Mouse (Mus musculus): ENCODE measurements at regions not wholly inside any gene's neighbourhood (a gene's known extent, or its start where the extent isn't known, plus 50 kb on each side); places are given as distances from the start of the nearest gene placed in this dataset.

GRCm38 (mm10) chr11:112982802-112983591 is 201.0 kb downstream of the Sox9 start:
- no peak for DNase-seq

- DNase-seq, result no peak
These were observed 204.1 kb downstream of the Sox9 start for GRCm38 (mm10) chr11:112986029-112986573.

DNA sequence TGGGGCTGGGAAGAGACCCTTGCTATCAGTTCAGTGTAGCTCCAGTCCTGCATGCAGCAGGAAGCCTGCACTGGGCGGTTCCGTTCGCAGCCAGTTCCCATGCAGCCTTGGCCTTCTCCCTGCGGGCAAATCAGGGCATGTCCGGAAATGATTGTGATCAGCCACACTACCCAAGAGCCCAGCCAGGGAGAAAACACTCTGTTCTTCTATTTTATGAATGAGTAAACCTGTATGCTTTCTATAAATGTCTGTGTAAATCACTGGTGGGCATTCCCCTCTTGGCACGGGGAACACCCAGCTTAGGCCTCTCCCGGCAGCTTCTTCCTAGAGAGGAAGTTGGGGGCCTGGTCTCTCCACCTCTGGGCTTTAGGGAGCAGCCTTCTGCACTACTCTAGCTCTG is 205.8 kb downstream of the Sox9 start:
- DNase-seq, result peak; percentile 36 to 60

- DNase-seq, result no peak
These were observed 206.9 kb downstream of the Sox9 start for GRCm38 (mm10) chr11:112988900-112989299.

DNA sequence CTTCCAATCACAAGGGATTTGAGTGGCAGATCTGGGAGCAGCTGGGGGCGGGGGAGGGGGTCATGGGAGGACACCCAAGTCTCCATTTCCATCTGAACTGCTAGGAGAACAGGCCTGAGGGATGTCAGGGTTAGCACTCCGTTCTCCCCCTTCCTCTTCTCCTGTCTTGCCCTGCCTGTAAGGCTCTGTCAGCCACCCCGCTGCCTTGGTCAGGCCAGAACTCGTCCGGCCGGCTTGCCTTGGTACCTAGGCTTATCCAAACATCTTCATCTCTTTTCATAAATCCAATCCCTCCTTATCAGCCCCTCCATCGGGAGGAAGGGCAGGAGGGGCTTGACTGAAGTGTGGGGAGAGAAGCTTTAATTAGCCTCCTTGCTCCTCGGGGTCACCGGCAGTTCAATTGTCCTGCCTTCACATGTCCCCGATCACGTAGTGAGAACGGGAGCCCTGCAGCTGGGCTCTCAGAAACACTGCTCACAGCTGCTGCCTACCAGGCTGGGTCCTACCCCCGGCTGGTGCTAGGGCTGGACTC is 208.0 kb downstream of the Sox9 start:
- no peak for DNase-seq

DNA sequence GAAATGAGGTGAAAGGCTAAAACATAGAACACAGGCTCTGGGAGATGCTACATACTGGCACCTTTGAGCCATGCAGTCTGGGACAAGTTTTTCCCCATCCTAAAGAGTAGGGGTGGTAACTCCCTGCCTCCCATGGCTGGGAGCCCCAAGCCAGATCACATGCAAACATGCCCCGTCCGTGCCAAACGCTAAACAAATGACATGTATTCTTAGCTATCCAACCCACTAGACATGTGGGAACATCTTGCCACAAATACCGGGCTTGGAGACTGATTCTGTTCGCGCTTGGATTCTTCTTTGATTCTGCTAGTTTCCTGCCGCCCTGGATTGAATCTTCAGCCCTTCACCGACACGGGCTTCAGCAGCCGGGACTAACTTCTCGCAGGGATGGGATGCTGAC is 208.7 kb downstream of the Sox9 start:
- no peak for DNase-seq

GRCm38 (mm10) chr11:112991862-112992261 is 209.8 kb downstream of the Sox9 start:
- DNase-seq, result no peak

DNA sequence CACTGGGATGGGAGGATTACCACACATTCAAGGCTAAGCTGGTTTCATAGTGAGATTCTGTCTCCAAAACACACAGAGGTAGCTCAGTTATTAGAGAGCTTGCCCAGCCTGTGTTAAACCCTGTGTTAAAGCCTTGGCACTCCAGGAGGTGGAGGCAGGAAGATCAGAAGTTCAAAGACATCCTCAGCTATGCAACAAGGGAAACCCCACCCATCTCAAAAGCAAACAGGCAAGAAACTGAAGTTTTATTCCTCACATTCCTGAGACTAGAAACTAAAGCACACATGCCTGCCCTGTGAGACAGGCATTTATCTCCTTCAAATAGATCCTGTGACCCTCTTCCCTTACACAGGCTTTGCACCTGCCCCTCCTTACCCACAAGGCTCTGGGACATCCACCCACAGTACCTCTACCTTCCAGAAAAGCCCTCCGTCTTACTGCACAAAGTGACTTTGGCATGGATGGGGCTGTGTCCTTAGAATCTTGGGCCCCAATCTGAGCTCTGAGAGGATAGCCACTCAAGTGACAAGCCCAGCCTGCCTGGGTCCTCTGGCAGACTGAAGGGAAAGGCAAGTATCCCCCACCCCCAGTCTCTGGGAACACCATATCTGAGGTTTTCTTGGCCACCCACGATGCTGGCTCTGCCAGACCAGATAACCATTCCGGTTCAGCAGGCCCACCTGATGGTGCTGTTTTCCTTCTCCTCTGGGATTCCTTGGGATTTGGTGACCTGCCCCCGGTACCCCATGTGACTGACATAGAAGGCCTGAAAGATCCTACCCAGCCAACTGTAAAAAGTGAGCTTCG is 217.0 kb downstream of the Sox9 start:
- DNase-seq, result no peak

- no peak for DNase-seq
These were observed 219.0 kb downstream of the Sox9 start for GRCm38 (mm10) chr11:113001071-113001470.

GRCm38 (mm10) chr11:113005895-113006294 is 223.9 kb downstream of the Sox9 start:
- no peak for DNase-seq

DNA sequence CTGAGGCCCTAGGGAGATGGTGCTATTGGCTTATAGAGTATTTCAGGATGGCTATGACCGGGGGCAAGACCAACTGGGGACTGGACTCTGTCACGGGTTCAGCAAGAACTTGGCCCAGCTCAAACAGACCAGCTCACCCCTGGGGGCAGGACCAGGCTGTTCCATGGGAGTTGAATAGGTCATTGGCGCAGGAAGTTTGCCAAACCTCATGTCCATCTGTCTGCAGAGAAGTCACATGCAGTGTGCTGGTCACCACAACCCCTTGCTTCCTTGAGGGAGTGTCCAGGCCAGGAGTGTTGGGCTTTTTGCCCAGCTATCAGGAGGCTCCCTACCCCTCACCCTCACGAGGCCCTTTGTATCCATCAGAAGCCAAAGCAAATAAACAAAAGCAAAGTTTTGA is 226.5 kb downstream of the Sox9 start:
- peak; percentile 62 to 79 for DNase-seq

- no peak for DNase-seq
These were observed 227.4 kb downstream of the Sox9 start for GRCm38 (mm10) chr11:113009376-113009775.

GRCm38 (mm10) chr11:113010906-113011305 is 228.9 kb downstream of the Sox9 start:
- no peak for DNase-seq

GRCm38 (mm10) chr11:113014186-113015010 is 232.4 kb downstream of the Sox9 start:
- no peak for DNase-seq

GRCm38 (mm10) chr11:113015686-113016304 is 233.8 kb downstream of the Sox9 start:
- DNase-seq, result no peak

DNA sequence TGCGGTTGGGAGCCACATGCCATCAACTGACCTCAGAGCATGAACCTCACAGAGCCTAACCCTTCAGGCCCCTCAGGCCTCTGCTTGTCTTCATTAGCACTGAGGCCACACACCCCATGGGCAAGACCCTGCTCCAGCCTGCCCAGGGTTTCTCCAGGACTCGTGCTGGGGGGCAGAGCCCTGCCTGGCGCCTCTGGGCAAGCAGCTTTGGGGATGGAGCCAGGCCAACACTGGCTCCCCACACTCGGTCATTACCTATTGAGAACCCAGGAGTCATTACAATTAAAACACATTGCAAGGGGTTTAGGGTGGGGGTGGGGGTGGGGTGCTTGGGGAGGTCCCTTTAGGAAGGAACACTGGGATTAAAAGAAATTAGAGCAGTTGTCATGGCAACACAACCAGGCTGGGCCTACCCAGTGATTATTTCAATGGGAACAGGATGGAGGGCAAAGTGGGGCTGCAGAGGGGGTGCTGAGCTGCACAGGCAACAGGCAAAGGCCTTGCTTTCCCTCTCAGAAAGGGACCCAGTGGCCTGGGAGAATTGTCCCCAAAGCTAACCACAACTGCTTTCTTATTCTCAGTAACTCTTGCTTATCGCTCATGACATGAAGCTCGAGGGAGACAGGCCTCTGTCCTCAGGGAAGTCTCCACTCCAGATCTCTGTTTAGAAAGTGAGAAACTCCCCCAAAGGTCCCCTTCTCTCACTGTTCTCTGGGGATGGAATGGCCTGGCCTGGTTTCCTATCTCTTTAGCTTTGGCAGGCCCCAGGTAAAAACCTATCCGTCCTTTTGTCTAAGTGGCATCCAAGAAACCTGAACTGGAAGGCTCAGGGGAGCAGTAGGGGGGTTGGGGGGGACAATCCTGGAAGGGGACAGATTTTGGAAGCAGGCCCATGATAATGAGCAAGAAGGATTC is 235.0 kb downstream of the Sox9 start:
- no peak for DNase-seq

DNA sequence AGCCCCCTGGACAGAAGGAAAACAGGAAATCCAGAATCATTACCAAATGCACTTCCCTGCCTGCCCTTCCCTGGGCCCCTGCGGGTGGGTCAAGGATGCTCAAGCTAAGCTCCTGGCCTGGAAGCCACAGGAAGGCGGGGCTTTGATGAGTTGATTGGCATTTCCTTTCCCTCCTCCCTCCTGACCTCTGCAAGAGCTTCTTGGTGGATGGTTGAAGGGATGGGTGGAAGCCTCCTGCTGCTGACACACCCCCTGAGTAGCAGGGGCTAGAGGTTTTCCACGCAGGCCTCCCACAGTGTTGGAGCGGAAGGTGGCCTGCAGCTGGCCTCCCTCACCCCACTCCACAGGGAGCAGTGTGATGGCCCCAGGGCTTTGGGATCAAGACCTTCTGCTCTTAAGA is 239.5 kb downstream of the Sox9 start:
- peak; percentile 25 to 55 for DNase-seq

DNA sequence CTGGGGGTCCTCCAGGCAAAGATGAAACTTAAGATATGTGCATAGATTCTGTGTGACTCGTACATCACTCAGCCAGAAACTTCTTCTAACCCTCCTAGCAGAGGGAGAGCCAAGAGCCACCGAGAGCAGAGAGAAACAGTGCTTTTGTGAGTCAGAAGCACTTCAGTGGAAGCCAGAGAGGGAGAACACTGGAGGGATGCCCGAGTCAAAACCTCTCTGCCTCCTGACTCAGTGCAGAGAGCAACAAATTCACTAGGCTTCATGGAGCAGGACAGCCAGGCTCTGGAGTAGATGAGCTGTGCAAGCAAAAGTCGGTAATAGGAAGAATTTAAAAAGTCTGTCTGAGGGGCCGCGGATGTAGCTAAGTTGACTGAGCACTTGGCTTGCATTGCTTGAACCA is 245.0 kb downstream of the Sox9 start:
- DNase-seq, result no peak

DNA sequence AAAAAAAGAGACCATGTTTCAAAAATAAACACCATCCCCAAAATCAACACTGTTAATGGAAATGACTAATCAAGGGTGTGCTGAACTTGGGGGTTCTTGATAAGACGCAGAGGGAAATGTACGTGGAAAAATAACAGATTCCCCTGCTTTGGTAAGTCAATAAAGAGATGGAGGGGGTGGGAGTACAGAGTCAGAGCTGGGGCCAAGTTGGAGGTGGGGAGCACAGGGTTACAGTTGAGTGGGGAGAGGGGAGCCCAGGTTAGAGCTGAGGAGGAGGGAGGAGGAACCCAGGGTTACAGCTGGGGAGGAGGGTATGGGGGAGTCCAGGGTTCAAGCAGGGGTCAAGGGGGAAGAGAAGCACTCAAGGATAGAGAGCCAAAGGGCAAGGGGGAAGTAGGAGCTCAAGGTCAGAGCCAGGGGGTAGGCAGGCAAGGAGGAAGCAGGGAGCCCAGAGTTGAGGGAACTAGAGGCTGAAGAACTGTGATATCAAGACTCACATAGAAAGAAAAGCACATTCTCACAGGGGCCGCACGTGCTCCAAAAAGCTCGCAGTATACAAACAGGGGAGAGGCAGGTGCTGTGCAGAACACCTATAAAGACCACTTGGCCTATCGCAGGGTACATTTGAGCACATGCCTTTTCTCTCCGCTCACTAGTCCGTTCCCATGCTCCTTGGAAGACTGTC is 246.4 kb downstream of the Sox9 start:
- DNase-seq, result no peak

DNA sequence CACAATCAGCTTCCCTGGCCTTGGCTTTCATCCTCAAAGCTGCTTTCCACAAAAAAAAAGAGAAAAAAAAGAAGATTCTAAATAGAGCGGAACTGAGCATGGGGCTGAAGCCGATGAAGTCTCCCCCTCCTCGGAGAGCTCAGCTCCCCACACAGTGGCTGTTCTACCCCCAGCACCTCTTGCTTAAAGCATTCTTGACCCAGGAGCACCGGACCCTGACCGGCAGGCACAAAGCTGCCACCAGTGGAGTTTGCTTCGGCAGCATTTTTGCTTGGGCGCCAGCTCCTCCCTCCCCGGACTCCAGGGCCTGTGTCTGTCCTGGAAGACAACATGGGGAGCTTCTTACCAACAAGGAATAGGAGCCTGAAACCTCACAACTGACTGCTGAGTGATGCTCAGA is 249.4 kb downstream of the Sox9 start:
- peak; percentile 65 to 87 for DNase-seq
